Mouse (Mus musculus) liver, embryonic 16.5 days (tissue): ENCODE measurements around the gene Inafm2. TPM values are rescaled to one million over a fixed set of nuclear protein-coding genes. Genes with fewer than 3 reads are reported as not detected.
A peak's percentile ranks its signal among the peaks of the same experiment; 100 is the strongest.

Experiments
- ATAC-seq: fragments of 200-750 bp; cut with Nextera tagmentation; 2 replicates; pipeline ENCODE4 v1.8.0; 2017; ENCODE audit warnings: low read depth, mild to moderate bottlenecking, moderate number of reproducible peaks, moderate library complexity
- H3K27ac ChIP-seq: fragments of 300-500 bp; sonication (generic); 2 replicates; pipeline ENCODE4 v1.5.1; 2014; ENCODE audit warnings: mild to moderate bottlenecking, low read length
- H3K27me3 ChIP-seq: fragments of 300-500 bp; sonication (generic); 2 replicates; pipeline ENCODE4 v1.6.1; 2014; ENCODE audit warnings: low read depth, low read length, mixed read lengths; ENCODE audit not compliant: control insufficient read depth, insufficient read depth
- H3K36me3 ChIP-seq: fragments of 300-500 bp; sonication (generic); 2 replicates; pipeline ENCODE4 v1.6.1; 2014; ENCODE audit warnings: mild to moderate bottlenecking; ENCODE audit not compliant: control insufficient read depth, insufficient read depth
- H3K4me1 ChIP-seq: fragments of 300-500 bp; sonication (generic); 2 replicates; pipeline ENCODE4 v1.6.1; 2014; ENCODE audit warnings: low read depth, low read length, mixed read lengths; ENCODE audit not compliant: control insufficient read depth
- H3K4me2 ChIP-seq: fragments of 300-500 bp; sonication (generic); 2 replicates; pipeline ENCODE4 v1.6.1; 2014; ENCODE audit warnings: low read depth, low read length, mixed read lengths
- H3K4me3 ChIP-seq: fragments of 300-500 bp; sonication (generic); 2 replicates; pipeline ENCODE4 v1.5.1; 2014; ENCODE audit warnings: low read depth, mild to moderate bottlenecking, low read length
- H3K9ac ChIP-seq: fragments of 300-500 bp; sonication (generic); 2 replicates; pipeline ENCODE4 v1.6.1; 2014; ENCODE audit warnings: low read depth, low read length
- H3K9me3 ChIP-seq: fragments of 300-500 bp; sonication (generic); replicated peaks from 2 replicates; pipeline ENCODE4 v1.6.1; 2016; ENCODE audit warnings: low read length; ENCODE audit not compliant: control insufficient read depth
- WGBS: fragments of 180-500 bp; shearing (Covaris S2); extraction: QIAGEN DNeasy Blood & Tissue Kit; methylation state at CpG from one replicate; pipeline ENCODE4 v1.1.7; 2014; ENCODE audit not compliant: insufficient replicate concordance; 5-methylcytosine and 5-hydroxymethylcytosine counted together
- polyA plus RNA-seq: library from polyadenylated mRNA; unstranded; fragments of >200 nt; fragmentation: Nextera tagmentation; extraction: Ambion mirVana; gene quantifications from 2 replicates; pipeline ENCODE4 v1.2.1, GENCODE M21; 2015

The Inafm2 gene
- polyA plus RNA-seq, 1 experiment from 2014 or later: 12.1 TPM

- H3K9ac ChIP-seq: no peak overlapping the region
- no peak overlapping the region for H3K27ac ChIP-seq
- H3K4me1 ChIP-seq: peaks cover 40% of the 10 kb centered on the region
- H3K4me2 ChIP-seq: no peak overlapping the region
- WGBS: 74% methylated on average over 10 of the region's 10 CpGs
- no peaks in the 10 kb centered on the region for H3K9me3 ChIP-seq
- no peaks in the 10 kb centered on the region for H3K36me3 ChIP-seq
- no peak for ATAC-seq
- H3K4me3 ChIP-seq: no peak overlapping the region
- H3K27me3 ChIP-seq: peaks cover under 1% of the 10 kb centered on the region; the same call in 1 of the 2 replicates
Observed at GRCm38 (mm10) chr2:118749341-118749884, 3.9 kb downstream of the Inafm2 start.

GRCm38 (mm10) chr2:118750476-118750875 lies 4.9 kb downstream of the Inafm2 start:
- H3K4me3 ChIP-seq: no peak overlapping the region
- no peaks in the 10 kb centered on the region for H3K9me3 ChIP-seq
- 55% methylated on average over 8 of the region's 8 CpGs for WGBS
- peaks cover 30% of the 10 kb centered on the region for H3K4me1 ChIP-seq
- H3K36me3 ChIP-seq: no peaks in the 10 kb centered on the region
- H3K9ac ChIP-seq: no peak overlapping the region
- H3K27me3 ChIP-seq: no peaks in the 10 kb centered on the region
- H3K4me2 ChIP-seq: no peak overlapping the region
- ATAC-seq: no peak
- H3K27ac ChIP-seq: no peak overlapping the region

DNA sequence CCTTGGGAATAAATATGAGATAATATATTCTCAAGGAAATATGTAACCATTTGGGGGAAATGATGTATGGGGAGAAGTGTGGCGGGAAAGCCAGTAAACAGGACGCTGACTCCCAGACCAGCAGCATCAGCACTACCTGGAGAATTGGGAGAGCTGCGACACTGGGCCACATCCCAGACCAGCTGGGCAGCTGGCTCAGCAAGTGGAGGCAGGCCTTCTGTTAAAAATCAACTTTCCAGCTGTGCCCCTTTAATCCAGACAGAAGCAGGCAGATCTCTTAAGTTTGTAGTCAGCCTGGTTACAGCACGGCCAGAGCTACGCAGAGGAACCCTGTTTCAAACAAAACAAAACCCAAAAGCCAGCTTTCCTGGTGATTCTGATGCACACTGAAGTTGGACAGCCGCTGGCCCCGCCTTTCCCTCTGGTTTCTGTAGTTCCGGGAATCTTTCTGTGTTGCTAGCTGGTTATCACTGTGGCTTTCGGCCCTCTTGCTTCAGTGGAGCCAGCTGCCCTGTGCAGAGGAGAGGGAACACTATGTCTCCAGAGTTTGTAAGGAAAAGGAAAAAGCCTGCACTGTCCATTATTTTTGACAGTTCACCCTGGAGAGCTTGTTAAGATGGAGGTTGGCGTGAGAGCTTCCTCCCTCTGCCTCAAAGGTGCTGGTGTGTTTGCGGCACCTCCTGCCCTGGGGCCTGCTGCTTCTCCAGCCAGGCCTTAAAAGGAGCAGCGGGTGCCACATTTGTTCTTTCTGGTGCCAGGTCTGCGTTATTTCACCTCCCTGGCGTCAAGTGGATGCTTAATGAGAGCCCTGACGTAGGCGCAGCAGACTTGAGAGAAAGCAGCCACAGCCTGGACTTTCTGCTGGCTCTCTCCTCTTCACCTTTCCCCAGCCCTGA lies 6.6 kb downstream of the Inafm2 start:
- H3K9ac ChIP-seq: no peak overlapping the region
- ATAC-seq: 0 out of 2 replicates have a peak, but pooled peaks have one; percentile 23
- H3K4me1 ChIP-seq: peaks cover 22% of the 10 kb centered on the region
- WGBS: 57% methylated on average over 16 of the region's 16 CpGs
- no peak overlapping the region for H3K4me3 ChIP-seq
- peak overlapping the region; percentile 38 for H3K4me2 ChIP-seq
- no peaks in the 10 kb centered on the region for H3K36me3 ChIP-seq
- H3K9me3 ChIP-seq: no peaks in the 10 kb centered on the region
- H3K27ac ChIP-seq: peak overlapping the region; percentile 75
- H3K27me3 ChIP-seq: no peaks in the 10 kb centered on the region

- Histone ChIP-seq H3K36me3 (no peaks in the 10 kb centered on the region), H3K27me3 (no peaks in the 10 kb centered on the region), H3K27ac (peak overlapping the region; percentile 75), H3K9me3 (no peaks in the 10 kb centered on the region), H3K9ac (no peak overlapping the region), H3K4me3 (no peak overlapping the region), H3K4me1 (peaks cover 16% of the 10 kb centered on the region), H3K4me2 (peak overlapping the region; percentile 38; the same call in 1 of the 2 replicates)
- peak; percentile 82 for ATAC-seq
- 37% methylated on average over 4 of the region's 4 CpGs for WGBS
Observed at GRCm38 (mm10) chr2:118752792-118753108, 7.2 kb downstream of the Inafm2 start.

DNA sequence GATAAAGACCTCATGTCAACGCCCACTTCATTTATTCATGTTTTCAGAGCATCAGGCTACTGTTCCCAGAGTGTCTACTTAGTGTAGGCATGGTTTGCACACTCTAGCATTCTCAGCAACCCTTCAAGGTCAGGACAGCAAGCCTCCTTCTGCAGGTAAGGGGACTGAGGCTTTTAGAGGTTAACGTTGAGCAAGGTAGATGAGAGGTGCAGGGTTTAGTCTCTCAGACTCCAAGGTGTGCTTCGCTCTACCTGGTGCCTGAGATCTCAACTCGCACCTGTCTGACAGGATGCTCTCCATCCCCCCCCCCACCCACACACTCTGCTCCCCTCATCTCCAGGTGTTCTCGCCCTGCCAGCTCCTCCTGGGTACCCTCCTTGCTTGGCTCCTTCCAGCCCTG lies 8.6 kb downstream of the Inafm2 start:
- Histone ChIP-seq H3K27ac (no peak overlapping the region), H3K4me1 (peaks cover 12% of the 10 kb centered on the region), H3K27me3 (no peaks in the 10 kb centered on the region; the same call in 1 of the 2 replicates), H3K36me3 (no peaks in the 10 kb centered on the region), H3K4me3 (no peak overlapping the region), H3K9ac (no peak overlapping the region), H3K4me2 (no peak overlapping the region), H3K9me3 (no peaks in the 10 kb centered on the region)
- 75% methylated on average over 5 of the region's 5 CpGs for WGBS
- ATAC-seq: no peak

GRCm38 (mm10) chr2:118755407-118755806 lies 9.8 kb downstream of the Inafm2 start:
- H3K27me3 ChIP-seq: no peaks in the 10 kb centered on the region; the same call in 1 of the 2 replicates
- no peaks in the 10 kb centered on the region for H3K36me3 ChIP-seq
- no peaks in the 10 kb centered on the region for H3K9me3 ChIP-seq
- WGBS: 59% methylated on average over 6 of the region's 6 CpGs
- no peak overlapping the region for H3K27ac ChIP-seq
- H3K4me2 ChIP-seq: no peak overlapping the region
- H3K4me1 ChIP-seq: peaks cover 18% of the 10 kb centered on the region
- H3K9ac ChIP-seq: no peak overlapping the region
- no peak for ATAC-seq
- H3K4me3 ChIP-seq: no peak overlapping the region

DNA sequence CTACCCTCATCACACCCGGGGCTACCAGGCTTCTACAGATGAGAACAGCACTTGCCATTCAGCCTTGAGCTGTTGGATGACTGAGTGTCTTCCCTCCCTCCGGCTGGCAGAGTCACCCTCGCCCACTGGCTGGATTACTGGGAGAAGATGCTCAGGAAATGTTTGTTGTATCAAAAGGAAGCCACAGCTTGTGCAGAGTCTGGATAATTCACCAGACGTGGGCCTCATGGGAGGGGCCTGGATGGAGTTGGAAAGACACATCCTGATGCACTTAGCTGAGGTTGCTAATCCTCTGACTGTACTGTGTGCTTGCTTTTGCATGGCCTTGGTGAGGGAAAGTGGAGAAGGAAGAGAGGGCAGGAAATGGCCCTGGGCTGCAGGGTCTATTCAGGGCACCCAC lies 10.5 kb downstream of the Inafm2 start:
- no peak overlapping the region for H3K9ac ChIP-seq
- H3K4me3 ChIP-seq: no peak overlapping the region
- no peaks in the 10 kb centered on the region for H3K36me3 ChIP-seq
- H3K27ac ChIP-seq: no peak overlapping the region
- H3K27me3 ChIP-seq: no peaks in the 10 kb centered on the region; the same call in 1 of the 2 replicates
- ATAC-seq: peak; percentile 6; the same call in 1 of the 2 replicates
- H3K4me1 ChIP-seq: peaks cover 18% of the 10 kb centered on the region
- H3K9me3 ChIP-seq: no peaks in the 10 kb centered on the region
- 49% methylated on average over 4 of the region's 4 CpGs for WGBS
- no peak overlapping the region for H3K4me2 ChIP-seq

- no peak overlapping the region for H3K27ac ChIP-seq
- H3K9me3 ChIP-seq: no peaks in the 10 kb centered on the region
- ATAC-seq: peak; percentile 56
- 5% methylated on average over 8 of the region's 8 CpGs for WGBS
- peaks cover 25% of the 10 kb centered on the region for H3K4me1 ChIP-seq
- no peaks in the 10 kb centered on the region for H3K36me3 ChIP-seq
- no peak overlapping the region for H3K4me3 ChIP-seq
- H3K9ac ChIP-seq: no peak overlapping the region
- no peak overlapping the region for H3K4me2 ChIP-seq
- no peaks in the 10 kb centered on the region; the same call in 1 of the 2 replicates for H3K27me3 ChIP-seq
Observed at GRCm38 (mm10) chr2:118759828-118760227, 14.3 kb downstream of the Inafm2 start.
